Mouse (Mus musculus): Measurements from ENCODE around the gene Agk.

DNA sequence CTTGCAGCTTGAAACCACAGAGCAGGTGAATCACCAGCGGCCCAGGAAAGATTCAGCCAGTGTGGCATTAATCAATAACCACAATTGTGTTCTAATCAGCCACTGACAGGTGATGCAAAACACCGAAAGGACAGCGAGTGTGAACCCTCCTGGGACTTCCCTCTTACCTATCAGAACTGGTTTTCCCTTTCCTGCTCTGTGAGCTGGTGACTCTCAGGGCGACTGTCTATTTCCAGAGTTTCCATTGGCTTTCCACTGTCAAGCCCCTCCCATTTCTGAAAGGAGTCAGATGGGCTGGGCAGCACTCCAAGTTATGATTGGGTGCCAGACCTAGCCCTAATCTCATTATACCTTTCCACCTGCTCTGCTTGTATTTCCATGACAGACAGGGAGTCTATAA, 106.4 kb downstream of the Agk start:
- TF ChIP-seq CTCF (IDR thresholded peaks at IDR 0.05; ENCODE audit: control insufficient read depth, insufficient read depth, insufficient read length) (no peak), MYOD1 (IDR thresholded peaks at IDR 0.05; ENCODE audit: control insufficient read depth, insufficient read length, low read depth) (peak; percentile 55), MYOG (IDR thresholded peaks at IDR 0.05; ENCODE audit: control insufficient read depth, extremely low read depth, insufficient read length) (no peak), USF1 (IDR thresholded peaks at IDR 0.05; ENCODE audit: low read depth) (no peak)
